Mouse (Mus musculus) embryonic facial prominence, embryonic 11.5 days (tissue): ENCODE measurements around the gene Aloxe3. TPM values are rescaled to one million over a fixed set of nuclear protein-coding genes. Genes with fewer than 3 reads are reported as not detected.

Experiments
- ATAC-seq: fragments of 200-750 bp; cut with Nextera tagmentation; replicated peaks from 2 replicates; pipeline ENCODE4 v1.8.0; 2017; ENCODE audit warnings: low read depth; ENCODE audit not compliant: insufficient number of reproducible peaks, low FRiP score, low TSS enrichment
- DNase-seq: peaks from one replicate; pipeline ENCODE4 v3.0.0-alpha.2; 2015; ENCODE audit warnings: low spot score
- H3K27ac ChIP-seq: fragments of 300-500 bp; sonication (generic); replicated peaks from 2 replicates; pipeline ENCODE4 v1.5.1; 2014; ENCODE audit warnings: mild to moderate bottlenecking, low read depth, low read length, control low read depth
- H3K27me3 ChIP-seq: fragments of 300-500 bp; sonication (generic); 2 replicates; pipeline ENCODE4 v1.6.1; 2014; ENCODE audit warnings: mild to moderate bottlenecking, low read length, moderate library complexity, mixed read lengths; ENCODE audit not compliant: control insufficient read depth, insufficient read depth
- H3K36me3 ChIP-seq: fragments of 300-500 bp; sonication (generic); replicated peaks from 2 replicates; pipeline ENCODE4 v1.6.1; 2014; ENCODE audit warnings: low read depth, mild to moderate bottlenecking, low read length, moderate library complexity, mixed read lengths; ENCODE audit not compliant: control insufficient read depth, insufficient read depth
- H3K4me1 ChIP-seq: fragments of 300-500 bp; sonication (generic); 2 replicates; pipeline ENCODE4 v1.6.1; 2014; ENCODE audit warnings: low read length, mixed read lengths; ENCODE audit not compliant: control insufficient read depth, insufficient read depth
- H3K4me2 ChIP-seq: fragments of 300-500 bp; sonication (generic); 2 replicates; pipeline ENCODE4 v1.6.1; 2014; ENCODE audit warnings: low read depth, mild to moderate bottlenecking, control low read depth, low read length, moderate library complexity
- H3K4me3 ChIP-seq: fragments of 300-500 bp; sonication (generic); 2 replicates; pipeline ENCODE4 v1.5.1; 2014; ENCODE audit warnings: low read depth, low read length, control low read depth
- H3K9ac ChIP-seq: fragments of 300-500 bp; sonication (generic); replicated peaks from 2 replicates; pipeline ENCODE4 v1.6.1; 2014; ENCODE audit warnings: mild to moderate bottlenecking, control low read depth, low read length
- H3K9me3 ChIP-seq: fragments of 300-500 bp; sonication (generic); replicated peaks from 2 replicates; pipeline ENCODE4 v1.6.1; 2016; ENCODE audit warnings: mild to moderate bottlenecking, low read length, inconsistent platforms, mixed read lengths; ENCODE audit not compliant: control insufficient read depth
- WGBS: fragments of 180-500 bp; shearing (Covaris S2); extraction: QIAGEN DNeasy Blood & Tissue Kit; methylation state at CpG from one replicate; pipeline ENCODE4 v1.1.7; 2014; 5-methylcytosine and 5-hydroxymethylcytosine counted together
- polyA plus RNA-seq: library from polyadenylated mRNA; unstranded; fragments of >200 nt; fragmentation: Nextera tagmentation; extraction: Ambion mirVana; gene quantifications from 2 replicates; pipeline ENCODE4 v1.2.1, GENCODE M21; 2014

Gene Aloxe3
- polyA plus RNA-seq, 1 experiment from 2014 or later = 0.25 TPM

DNA sequence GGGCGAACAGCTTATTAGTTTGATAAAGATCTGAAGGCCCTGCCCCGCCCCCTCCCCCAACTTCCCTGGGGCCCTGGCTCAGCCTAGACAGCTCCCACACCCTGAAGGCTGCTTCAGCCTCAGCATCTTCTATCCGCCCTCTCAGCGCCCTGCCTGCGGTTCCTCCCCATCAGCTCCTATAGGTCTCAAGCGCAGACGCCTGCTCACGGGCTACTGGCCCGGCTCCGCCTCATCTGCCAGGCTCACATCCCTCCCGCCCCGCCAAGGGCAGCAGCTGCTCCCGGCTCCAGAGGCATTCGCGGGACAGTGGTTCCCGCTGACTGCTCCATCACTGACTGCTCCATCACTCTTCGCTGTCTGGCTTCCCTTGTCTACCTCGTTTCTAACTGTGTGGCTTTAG lies 31.1 kb downstream of the Aloxe3 start, which contains the start of gene Alox12b:
Gene Alox12b, plus strand, starts transcription at position 190 of the 400 bp plus-strand sequence.
- 2% methylated on average over 18 of the region's 18 CpGs for WGBS
- H3K9ac ChIP-seq = peak within 1 kb of the TSS; percentile 5; the same call in 1 of the 2 replicates
- 0 out of 2 replicates have a peak, but pooled peaks have one; percentile 48 for ATAC-seq

DNA sequence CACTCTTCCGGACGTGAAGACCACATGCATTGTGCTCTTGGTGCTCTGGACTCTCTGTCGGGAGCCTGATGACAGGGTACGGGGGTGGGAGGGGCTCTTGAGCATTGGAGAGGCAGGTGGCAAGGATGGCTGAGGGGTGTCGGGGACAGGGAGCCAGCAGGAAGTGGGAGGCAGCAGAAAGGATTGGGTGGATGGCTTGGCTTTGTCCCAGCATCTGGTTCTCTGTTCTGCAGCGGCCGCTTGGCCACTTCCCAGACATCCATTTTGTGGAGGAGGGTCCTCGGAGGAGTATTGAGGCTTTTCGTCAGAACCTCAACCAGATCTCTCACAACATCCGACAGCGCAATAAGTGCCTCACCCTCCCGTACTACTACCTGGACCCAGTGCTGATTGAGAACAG lies 43.6 kb downstream of the Aloxe3 start:
- no peaks in the 10 kb centered on the region for H3K9me3 ChIP-seq
- H3K27me3 ChIP-seq = no peaks in the 10 kb centered on the region
- DNase-seq (no peak), ATAC-seq (no peak)
- H3K9ac ChIP-seq = no peak overlapping the region
- no peak overlapping the region for H3K4me2 ChIP-seq
- no peak overlapping the region for H3K4me3 ChIP-seq
- no peaks in the 10 kb centered on the region for H3K36me3 ChIP-seq
- 86% methylated on average over 12 of the region's 12 CpGs for WGBS
- H3K4me1 ChIP-seq = no peaks in the 10 kb centered on the region
- no peak overlapping the region for H3K27ac ChIP-seq

More for the DNA sequence above, 31.1 kb downstream of the Aloxe3 start, which contains the start of gene Alox12b:
- DNase-seq = peak; percentile 53
- Histone ChIP-seq H3K9me3 (no peaks in the 10 kb centered on the region), H3K27me3 (peaks cover 8% of the 10 kb centered on the region), H3K4me3 (peak within 1 kb of the TSS; percentile 16; the same call in 1 of the 2 replicates), H3K4me2 (peak within 1 kb of the TSS; percentile 47), H3K27ac (no peak within 1 kb of the TSS), H3K4me1 (no peaks in the 10 kb centered on the region; the same call in 1 of the 2 replicates), H3K36me3 (no peaks in the 10 kb centered on the region)

GRCm38 (mm10) chr11:69171626-69172025 lies 45.9 kb downstream of the Aloxe3 start:
- H3K27me3 ChIP-seq = no peaks in the 10 kb centered on the region
- H3K4me1 ChIP-seq = no peaks in the 10 kb centered on the region
- WGBS = 31% methylated on average over 7 of the region's 7 CpGs
- H3K27ac ChIP-seq = no peak overlapping the region
- H3K4me2 ChIP-seq = no peak overlapping the region
- no peak overlapping the region for H3K4me3 ChIP-seq
- ATAC-seq (no peak), DNase-seq (peak; percentile 67)
- H3K9ac ChIP-seq = no peak overlapping the region
- no peaks in the 10 kb centered on the region for H3K9me3 ChIP-seq
- H3K36me3 ChIP-seq = no peaks in the 10 kb centered on the region

DNA sequence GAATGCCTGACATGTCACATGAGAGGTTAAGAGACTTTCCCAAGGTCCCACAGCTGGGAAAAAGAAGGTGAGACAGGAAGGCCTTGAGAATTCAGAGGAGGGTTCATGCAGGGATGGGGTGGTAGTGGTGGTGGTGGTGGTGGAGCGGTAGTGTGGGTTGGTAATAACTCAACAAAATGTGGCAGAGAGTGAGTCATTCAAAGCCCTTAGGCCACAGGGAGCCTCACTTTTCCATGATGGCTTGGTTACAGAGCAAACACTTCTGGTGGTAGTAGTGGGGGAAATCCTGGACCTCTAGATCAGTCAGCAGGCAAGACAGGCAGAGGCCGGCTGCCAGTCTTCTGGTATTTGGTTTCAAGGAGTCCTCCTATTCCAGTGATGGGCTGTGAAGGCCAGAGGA lies 46.9 kb downstream of the Aloxe3 start:
- 85% methylated on average over 2 of the region's 2 CpGs for WGBS
- H3K4me1 ChIP-seq = no peaks in the 10 kb centered on the region
- no peak overlapping the region for H3K27ac ChIP-seq
- H3K9ac ChIP-seq = no peak overlapping the region
- no peaks in the 10 kb centered on the region for H3K9me3 ChIP-seq
- no peaks in the 10 kb centered on the region for H3K36me3 ChIP-seq
- ATAC-seq (no peak), DNase-seq (no peak)
- H3K4me2 ChIP-seq = no peak overlapping the region
- no peak overlapping the region for H3K4me3 ChIP-seq
- no peaks in the 10 kb centered on the region for H3K27me3 ChIP-seq

DNA sequence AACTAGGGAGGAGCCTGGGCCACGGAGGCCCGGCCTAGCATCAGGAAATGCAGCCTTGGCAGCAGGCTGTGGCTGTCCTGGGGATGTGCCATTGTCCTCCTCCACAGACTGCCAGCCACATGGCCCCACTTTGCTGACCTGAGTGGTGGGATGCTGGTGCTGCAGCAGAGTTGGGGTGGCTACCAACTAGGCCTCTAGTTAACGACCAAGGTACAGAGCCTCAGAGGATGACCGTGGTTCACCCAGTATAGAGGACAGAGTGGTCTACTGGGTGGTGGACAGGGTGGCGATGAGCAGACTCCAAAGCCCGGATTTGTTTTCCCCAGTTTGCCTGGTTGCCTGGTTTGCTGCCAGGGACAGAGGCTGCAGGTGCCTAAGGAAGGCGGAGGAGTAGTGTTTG lies 49.0 kb downstream of the Aloxe3 start:
- no peaks in the 10 kb centered on the region for H3K4me1 ChIP-seq
- WGBS = 85% methylated on average over 7 of the region's 7 CpGs
- H3K4me2 ChIP-seq = no peak overlapping the region
- ATAC-seq (no peak), DNase-seq (no peak)
- H3K27ac ChIP-seq = no peak overlapping the region
- H3K4me3 ChIP-seq = no peak overlapping the region
- H3K9ac ChIP-seq = no peak overlapping the region
- no peaks in the 10 kb centered on the region for H3K27me3 ChIP-seq
- H3K9me3 ChIP-seq = no peaks in the 10 kb centered on the region
- H3K36me3 ChIP-seq = no peaks in the 10 kb centered on the region

DNA sequence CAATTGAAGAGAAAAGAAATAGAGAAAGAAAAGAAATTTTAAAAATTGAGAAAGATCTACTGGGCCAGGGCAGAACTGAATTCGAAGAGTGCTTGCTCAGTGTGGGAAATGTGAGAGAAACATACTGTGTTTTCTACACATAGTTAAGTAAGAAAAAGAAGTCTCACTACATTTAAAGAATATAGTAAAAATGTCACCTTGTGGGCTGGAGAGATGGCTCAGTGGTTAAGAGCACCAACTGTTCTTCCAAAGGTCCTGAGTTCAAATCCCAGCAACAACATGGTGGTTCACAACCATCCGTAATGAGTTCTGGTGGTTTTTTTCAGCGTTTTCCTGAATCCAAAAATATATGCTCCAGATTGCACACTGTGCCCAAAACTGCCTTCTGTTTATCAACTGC lies 52.8 kb downstream of the Aloxe3 start:
- no peak for ATAC-seq
- Histone ChIP-seq H3K4me1 (no peaks in the 10 kb centered on the region), H3K4me2 (no peak overlapping the region), H3K27ac (no peak overlapping the region), H3K27me3 (no peaks in the 10 kb centered on the region), H3K4me3 (no peak overlapping the region), H3K36me3 (no peaks in the 10 kb centered on the region), H3K9me3 (no peaks in the 10 kb centered on the region), H3K9ac (no peak overlapping the region)
- WGBS = 84% methylated on average over 3 of the region's 3 CpGs
- no peak for DNase-seq

- WGBS = 61% methylated on average over 3 of the region's 3 CpGs
- Histone ChIP-seq H3K9me3 (no peaks in the 10 kb centered on the region), H3K4me2 (no peak overlapping the region), H3K27ac (no peak overlapping the region), H3K27me3 (no peaks in the 10 kb centered on the region), H3K36me3 (no peaks in the 10 kb centered on the region), H3K4me3 (no peak overlapping the region), H3K9ac (no peak overlapping the region), H3K4me1 (no peaks in the 10 kb centered on the region)
- no peak for DNase-seq
- no peak for ATAC-seq
Observed at GRCm38 (mm10) chr11:69179512-69179911, 53.8 kb downstream of the Aloxe3 start.

- no peak for ATAC-seq
- WGBS = 88% methylated on average over 4 of the region's 4 CpGs
- no peak overlapping the region for H3K27ac ChIP-seq
Observed at GRCm38 (mm10) chr11:69180120-69180519, 54.4 kb downstream of the Aloxe3 start.

More at GRCm38 (mm10) chr11:69180120-69180519, 54.4 kb downstream of the Aloxe3 start:
- Histone ChIP-seq H3K4me1 (no peaks in the 10 kb centered on the region), H3K4me2 (no peak overlapping the region), H3K27me3 (no peaks in the 10 kb centered on the region), H3K9ac (no peak overlapping the region), H3K36me3 (no peaks in the 10 kb centered on the region), H3K4me3 (no peak overlapping the region), H3K9me3 (no peaks in the 10 kb centered on the region)
- DNase-seq = no peak
